Mouse (Mus musculus) mesoderm, embryonic 11.5 days (tissue): ENCODE data around the gene Tmem131l.

Source experiments
- DNase-seq: peaks from one replicate; pipeline ENCODE4 v3.0.0-alpha.2; 2012; ENCODE audit warnings: low read depth, low spot score

Tmem131l gene

GRCm38 (mm10) chr3:84048729-84049175 is 8.8 kb upstream of the Tmem131l start:
- DNase-seq, result peak; percentile 30

- DNase-seq, result no peak
Measured at GRCm38 (mm10) chr3:84046206-84046605, 6.2 kb upstream of the Tmem131l start.

- no peak for DNase-seq
Measured at GRCm38 (mm10) chr3:84041739-84042138, 1.8 kb upstream of the Tmem131l start.

- peak; percentile 76 for DNase-seq
Measured at GRCm38 (mm10) chr3:84040476-84041082, 604 bp upstream of the Tmem131l start.

GRCm38 (mm10) chr3:84038981-84039645 is 862 bp downstream of the Tmem131l start:
- DNase-seq, result peak; percentile 39

GRCm38 (mm10) chr3:84038126-84038525 is 1.8 kb downstream of the Tmem131l start:
- no peak for DNase-seq

- DNase-seq, result no peak
Measured at GRCm38 (mm10) chr3:84037536-84037935, 2.4 kb downstream of the Tmem131l start.

GRCm38 (mm10) chr3:84036866-84037265 is 3.1 kb downstream of the Tmem131l start:
- no peak for DNase-seq

GRCm38 (mm10) chr3:84035728-84036364 is 4.1 kb downstream of the Tmem131l start:
- no peak for DNase-seq

- DNase-seq, result no peak
Measured at GRCm38 (mm10) chr3:84034115-84034780, 5.7 kb downstream of the Tmem131l start.

- no peak for DNase-seq
Measured at GRCm38 (mm10) chr3:84032933-84033730, 6.8 kb downstream of the Tmem131l start.

GRCm38 (mm10) chr3:84032419-84032818 is 7.6 kb downstream of the Tmem131l start:
- no peak for DNase-seq

GRCm38 (mm10) chr3:84031216-84031615 is 8.8 kb downstream of the Tmem131l start:
- no peak for DNase-seq

GRCm38 (mm10) chr3:84028968-84029367 is 11.0 kb downstream of the Tmem131l start:
- no peak for DNase-seq

GRCm38 (mm10) chr3:84027691-84028159 is 12.2 kb downstream of the Tmem131l start:
- no peak for DNase-seq

GRCm38 (mm10) chr3:84024512-84025072 is 15.4 kb downstream of the Tmem131l start:
- no peak for DNase-seq

GRCm38 (mm10) chr3:84022723-84023122 is 17.3 kb downstream of the Tmem131l start:
- DNase-seq, result no peak

GRCm38 (mm10) chr3:84022201-84022584 is 17.8 kb downstream of the Tmem131l start:
- no peak for DNase-seq

- DNase-seq, result no peak
Measured at GRCm38 (mm10) chr3:84021217-84022200, 18.5 kb downstream of the Tmem131l start.

GRCm38 (mm10) chr3:84020528-84020927 is 19.4 kb downstream of the Tmem131l start:
- no peak for DNase-seq
